In the genomic region with DNA sequence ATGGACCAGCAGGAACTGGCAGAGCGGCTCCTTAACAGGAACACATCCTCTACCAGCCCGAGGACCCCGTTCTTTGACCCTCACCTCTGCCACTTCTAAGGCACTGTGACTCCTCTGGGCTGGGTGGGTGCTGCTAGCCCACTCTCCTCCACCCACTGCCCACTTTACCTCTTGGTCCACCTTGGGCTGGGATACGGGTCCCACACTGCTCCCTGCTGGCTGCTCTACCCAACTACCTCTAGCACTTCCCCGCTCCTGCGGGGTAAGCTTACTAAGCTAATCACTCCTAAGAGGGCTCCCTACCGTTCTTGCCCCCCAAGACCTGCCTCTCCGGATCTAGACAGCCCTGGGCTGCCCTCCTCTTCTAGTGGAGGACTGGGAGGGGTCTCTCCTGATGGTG, we compare ENCODE assay signal across 11 mouse cellular contexts. TPM values are rescaled to one million over a fixed set of nuclear protein-coding genes. Genes with fewer than 3 reads are reported as not detected.
DNase-seq lines count a peak whose midpoint lies in the region; ATAC-seq and TF ChIP-seq lines count a peak whose summit lies in the region.
"Had no signal": no experiment of that assay in that cellular context is flagged by ENCODE, and none has a peak within 500 bp of the region (broad histone marks: within the 10 kb centered on the region; RNA-seq: fewer than 3 reads in every experiment).

No protein-coding gene starts in this region.

- peak; percentile 20; the same call in 1 of the 2 replicates for TF ChIP-seq CTCF in gastrocnemius, adult 2 months (IDR thresholded peaks at IDR 0.05)
- peak; percentile 21; the same call in 1 of the 2 replicates for TF ChIP-seq CTCF in lung, adult 2 months (IDR thresholded peaks at IDR 0.05; ENCODE audit: insufficient read depth, low read length)
- peak; percentile 31; the same call in 1 of the 2 replicates for TF ChIP-seq CTCF in bone marrow, adult 2 months (IDR thresholded peaks at IDR 0.05; ENCODE audit: control insufficient read depth, insufficient read depth, low read length)
- peak; percentile 42 for TF ChIP-seq CTCF in liver, postnatal 0 days (IDR thresholded peaks at IDR 0.05; ENCODE audit: low read depth)

- no peaks in the 10 kb centered on the region for H3K27me3 ChIP-seq in liver, postnatal 0 days (ENCODE audit: insufficient read depth, low read length)
- H3K27me3 ChIP-seq: neural tube, embryonic 12.5 days had no signal

- DNase-seq in gastrocnemius, adult 2 months, result no peak
- DNase-seq in gastrocnemius, adult 8-10 months (ENCODE audit: low spot score in 2 of 2), result no peak
- DNase-seq in lung, adult 2 months, result no peak
- no peak for DNase-seq in lung, postnatal 36 days
- peak; percentile 24 for DNase-seq in liver, postnatal 0 days
- DNase-seq in yolk sac, embryonic 10.5 days (ENCODE audit: low spot score), result no peak
- DNase-seq in Muller cell, postnatal 12 days (ENCODE audit: inconsistent ontology term), result no peak

- H3K27ac ChIP-seq in gastrocnemius, adult 2 months, result no peak overlapping the region
- H3K27ac ChIP-seq in bone marrow, adult 2 months (ENCODE audit: control insufficient read depth, insufficient read depth, low read depth, low read length, poor library complexity), result no peak overlapping the region
- H3K27ac ChIP-seq in liver, postnatal 0 days (ENCODE audit: low read depth), result no peak overlapping the region
- H3K27ac ChIP-seq: neural tube, embryonic 12.5 days had no signal

- H3K4me3 ChIP-seq in gastrocnemius, adult 2 months, result no peak overlapping the region
- H3K4me3 ChIP-seq in lung, adult 2 months (replicated peaks; ENCODE audit: extremely low read depth, low read depth, low read length), result no peak overlapping the region
- no peak overlapping the region for H3K4me3 ChIP-seq in bone marrow, adult 2 months (replicated peaks; ENCODE audit: control insufficient read depth, low read depth, low read length)
- no peak overlapping the region for H3K4me3 ChIP-seq in liver, postnatal 0 days (ENCODE audit: low read depth, low read length)
- H3K4me3 ChIP-seq: neural tube, embryonic 12.5 days had no signal

- ATAC-seq in liver, postnatal 0 days, result no peak

- H3K9me3 ChIP-seq in liver, postnatal 0 days (ENCODE audit: low read length), result no peaks in the 10 kb centered on the region
- H3K9me3 ChIP-seq: neural tube, embryonic 12.5 days had no signal

- H3K36me3 ChIP-seq in liver, postnatal 0 days (replicated peaks; ENCODE audit: insufficient read depth, low read length), result peaks cover 28% of the 10 kb centered on the region

- no peak overlapping the region for H3K4me2 ChIP-seq in liver, postnatal 0 days (ENCODE audit: low read depth, low read length)
- H3K4me2 ChIP-seq: neural tube, embryonic 12.5 days had no signal

- WGBS in lung, adult 2 months, result 78% methylated on average over 8 of the region's 8 CpGs
- WGBS in bone marrow, adult 2 months, result 87% methylated on average over 8 of the region's 8 CpGs
- WGBS in liver, postnatal 0 days (ENCODE audit: insufficient replicate concordance), result 84% methylated on average over 8 of the region's 8 CpGs

- no peak overlapping the region for H3K9ac ChIP-seq in liver, postnatal 0 days (replicated peaks)
- H3K9ac ChIP-seq: neural tube, embryonic 12.5 days had no signal

- peaks cover 4% of the 10 kb centered on the region for H3K4me1 ChIP-seq in lung, adult 2 months (ENCODE audit: control insufficient read depth, insufficient read depth, low read length)
- H3K4me1 ChIP-seq in bone marrow, adult 2 months (ENCODE audit: control insufficient read depth, insufficient read depth, low read length), result no peaks in the 10 kb centered on the region
- H3K4me1 ChIP-seq in liver, postnatal 0 days (ENCODE audit: insufficient read depth), result peaks cover 8% of the 10 kb centered on the region

- TF ChIP-seq EP300 in liver, postnatal 0 days (IDR thresholded peaks at IDR 0.05; ENCODE audit: low read depth), result no peak

- intact Hi-C loops in gastrocnemius, adult 2 months (cut with DNase I), result loop anchor here (5.0 kb wide), 2 partner anchors 104 to 119 kb away; no protein-coding TSS in a partner anchor

- no peak for TF ChIP-seq POLR2A in lung, adult 2 months (IDR thresholded peaks at IDR 0.05; ENCODE audit: borderline replicate concordance, extremely low read depth, low read depth, low read length)
- TF ChIP-seq POLR2A in bone marrow, adult 2 months (IDR thresholded peaks at IDR 0.05; ENCODE audit: borderline replicate concordance, control insufficient read depth, low read depth, low read length), result no peak

RNA-seq across cellular contexts. Expression of gene Tmem253, which starts 9.2 kb away (rescaled TPM):
- 1 to 10 TPM in 1 of 2 experiments, under 1 TPM in 1; 0.46 to 2.6 TPM for total RNA-seq in gastrocnemius, adult 2 months (2021)
- total RNA-seq in gastrocnemius, adult 8-10 months (2022), result 1 to 10 TPM in 3 of 4 experiments, under 1 TPM in 1; 0.60 to 1.4 (median 1.2) TPM
- 0.58 and 0.69 TPM in 2 replicates for polyA plus RNA-seq in lung, adult 2 months (2012; rRNA removed)
- not detected in 2 replicates for polyA plus RNA-seq in bone marrow, adult 2 months (2011; ENCODE audit: insufficient read depth, insufficient read length, low replicate concordance, missing spikeins)
- 0.23 and 0.31 TPM in 2 replicates for polyA plus RNA-seq in liver, postnatal 0 days (2015; fragmentation: Nextera tagmentation; extraction: Ambion mirVana)

RNA-seq across cellular contexts. Expression of gene Zfp219, which starts 14.3 kb away (rescaled TPM):
- total RNA-seq in gastrocnemius, adult 2 months (2021), result 10 to 100 TPM; 13.5 to 13.8 TPM
- 10 to 100 TPM in 3 of 4 experiments, 1 to 10 TPM in 1; 9.9 to 14.0 (median 13.0) TPM for total RNA-seq in gastrocnemius, adult 8-10 months (2022)
- polyA plus RNA-seq in lung, adult 2 months (2012; rRNA removed), result 84.8 and 87.6 TPM in 2 replicates
- polyA plus RNA-seq in bone marrow, adult 2 months (2011; ENCODE audit: insufficient read depth, insufficient read length, low replicate concordance, missing spikeins), result 16.1 and 25.9 TPM in 2 replicates
- 8.8 and 9.0 TPM in 2 replicates for polyA plus RNA-seq in liver, postnatal 0 days (2015; fragmentation: Nextera tagmentation; extraction: Ambion mirVana)

RNA-seq across cellular contexts. Expression of gene Arhgef40, which starts 21.7 kb away (rescaled TPM):
- 10 to 100 TPM in 1 of 2 experiments, 1 to 10 TPM in 1; 9.6 to 14.1 TPM for total RNA-seq in gastrocnemius, adult 2 months (2021)
- total RNA-seq in gastrocnemius, adult 8-10 months (2022), result 1 to 10 TPM; 5.7 to 9.4 (median 6.2) TPM
- 70.0 and 72.8 TPM in 2 replicates for polyA plus RNA-seq in lung, adult 2 months (2012; rRNA removed)
- 21.3 and 23.7 TPM in 2 replicates for polyA plus RNA-seq in bone marrow, adult 2 months (2011; ENCODE audit: insufficient read depth, insufficient read length, low replicate concordance, missing spikeins)
- polyA plus RNA-seq in liver, postnatal 0 days (2015; fragmentation: Nextera tagmentation; extraction: Ambion mirVana), result 5.8 and 7.2 TPM in 2 replicates

RNA-seq across cellular contexts. Expression of gene Olfr221, which starts 36.0 kb away (rescaled TPM):
- total RNA-seq in gastrocnemius, adult 2 months (2021), result not detected
- not detected for total RNA-seq in gastrocnemius, adult 8-10 months (2022)
- polyA plus RNA-seq in lung, adult 2 months (2012; rRNA removed), result not detected in 2 replicates
- polyA plus RNA-seq in bone marrow, adult 2 months (2011; ENCODE audit: insufficient read depth, insufficient read length, low replicate concordance, missing spikeins), result not detected in 2 replicates
- not detected in 2 replicates for polyA plus RNA-seq in liver, postnatal 0 days (2015; fragmentation: Nextera tagmentation; extraction: Ambion mirVana)
- total RNA-seq: heart, postnatal 10 days; left cerebral cortex, postnatal 14 days had no signal
- polyA plus RNA-seq: neural tube, embryonic 12.5 days had no signal
